ENCODE assay signal across 19 mouse cellular contexts in genomic region chr11:96200183-96200655, GRCm38 (mm10). TPM values are rescaled to one million over a fixed set of nuclear protein-coding genes. Genes with fewer than 3 reads are reported as not detected.
DNase-seq lines count a peak whose midpoint lies in the region; ATAC-seq and TF ChIP-seq lines count a peak whose summit lies in the region.
"Had no signal": no experiment of that assay in that cellular context is flagged by ENCODE, and none has a peak within 500 bp of the region (broad histone marks: within the 10 kb centered on the region; RNA-seq: fewer than 3 reads in every experiment).

No protein-coding gene starts in this region.

- no peak overlapping the region for H3K9ac ChIP-seq in kidney, embryonic 14.5 days (ENCODE audit: low read depth, low read length)
- 0 out of 2 replicates have a peak overlapping the region, but pooled peaks have one; percentile 22 for H3K9ac ChIP-seq in ES-E14 (ENCODE audit: insufficient read depth, low read depth, low read length, poor library complexity, severe bottlenecking)
- H3K9ac ChIP-seq in neural tube, embryonic 12.5 days, result no peak overlapping the region
- H3K9ac ChIP-seq: forebrain, embryonic 13.5 days; heart, embryonic 15.5 days; hindbrain, embryonic 13.5 days; midbrain, embryonic 13.5 days had no signal

- no peak for DNase-seq in kidney, adult 9 months
- DNase-seq in thymus, postnatal 25 days, result peak; percentile 6
- no peak for DNase-seq in thymus, adult 18-20 months
- DNase-seq in ES-E14 (ENCODE audit: low read depth, low spot score), result no peak
- DNase-seq in cerebellum, adult 11-12 months, result no peak
- DNase-seq: adrenal gland, postnatal 10 days; cerebellum, adult 9-10 months; kidney, adult 2 months; lung, adult 18-20 months; lung, postnatal 4 days had no signal

- in situ Hi-C loops in ES-E14 (cut with MboI; ENCODE audit: low sequenced_read_pairs in 2 of 2, unreplicated experiment in 2 of 2), result no loop called here

- no peaks in the 10 kb centered on the region for H3K36me3 ChIP-seq in kidney, embryonic 14.5 days (ENCODE audit: control insufficient read depth, insufficient read depth, low read length)
- H3K36me3 ChIP-seq in ES-E14 (ENCODE audit: control insufficient read depth, insufficient read depth, low read length, poor library complexity, severe bottlenecking), result no peaks in the 10 kb centered on the region
- no peaks in the 10 kb centered on the region for H3K36me3 ChIP-seq in neural tube, embryonic 12.5 days
- H3K36me3 ChIP-seq: heart, embryonic 15.5 days; hindbrain, embryonic 13.5 days; midbrain, embryonic 13.5 days had no signal

- H3K4me2 ChIP-seq in kidney, embryonic 14.5 days (replicated peaks; ENCODE audit: low read depth, low read length), result peak overlapping the region; percentile 8; the same call in 1 of the 2 replicates
- peak overlapping the region; percentile 34 for H3K4me2 ChIP-seq in neural tube, embryonic 12.5 days (replicated peaks)
- H3K4me2 ChIP-seq: forebrain, embryonic 13.5 days; heart, embryonic 15.5 days; hindbrain, embryonic 13.5 days; midbrain, embryonic 13.5 days had no signal

- no peak overlapping the region for H3K27ac ChIP-seq in kidney, embryonic 14.5 days (ENCODE audit: low read depth, low read length)
- H3K27ac ChIP-seq in ES-E14 (ENCODE audit: insufficient read depth, low read depth, low read length, poor library complexity, severe bottlenecking), result no peak overlapping the region
- no peak overlapping the region for H3K27ac ChIP-seq in neural tube, embryonic 12.5 days
- H3K27ac ChIP-seq: forebrain, embryonic 13.5 days; heart, embryonic 15.5 days; hindbrain, embryonic 13.5 days; midbrain, embryonic 13.5 days had no signal

- H3K27me3 ChIP-seq in kidney, embryonic 14.5 days (ENCODE audit: control insufficient read depth, insufficient read depth, low read length), result peaks cover 97% of the 10 kb centered on the region
- peaks cover 98% of the 10 kb centered on the region for H3K27me3 ChIP-seq in neural tube, embryonic 12.5 days (replicated peaks)

- H3K4me3 ChIP-seq in kidney, embryonic 14.5 days (ENCODE audit: low read length), result peak overlapping the region; percentile 4; the same call in 1 of the 2 replicates
- H3K4me3 ChIP-seq in ES-E14 (ENCODE audit: insufficient read depth in 1 of 2, low read depth in 1 of 2, low read length in 2 of 2, poor library complexity in 1 of 2, severe bottlenecking in 1 of 2), result peak overlapping the region; percentile 33 to 45
- peak overlapping the region; percentile 5; the same call in 1 of the 2 replicates for H3K4me3 ChIP-seq in neural tube, embryonic 12.5 days
- H3K4me3 ChIP-seq: forebrain, embryonic 13.5 days; heart, embryonic 15.5 days; hindbrain, embryonic 13.5 days; midbrain, embryonic 13.5 days had no signal

- no peaks in the 10 kb centered on the region for H3K4me1 ChIP-seq in kidney, embryonic 14.5 days (ENCODE audit: control insufficient read depth, insufficient read depth, low read length)
- H3K4me1 ChIP-seq in ES-E14 (ENCODE audit: control insufficient read depth in 2 of 2, insufficient read depth in 2 of 2, low read length in 2 of 2, poor library complexity in 1 of 2), result peaks cover 9 to 10% of the 10 kb centered on the region in 2 experiments; a peak in 3 of 4 replicates
- H3K4me1 ChIP-seq in neural tube, embryonic 12.5 days, result peaks cover 8% of the 10 kb centered on the region; the same call in 1 of the 2 replicates
- H3K4me1 ChIP-seq: forebrain, embryonic 13.5 days; hindbrain, embryonic 13.5 days; midbrain, embryonic 13.5 days had no signal

- WGBS in kidney, embryonic 14.5 days, result 1% methylated on average over 14 of the region's 14 CpGs
- WGBS in neural tube, embryonic 12.5 days, result 2% methylated on average over 14 of the region's 14 CpGs

- no peaks in the 10 kb centered on the region for H3K9me3 ChIP-seq in kidney, embryonic 14.5 days (ENCODE audit: control insufficient read depth, low read length)
- no peaks in the 10 kb centered on the region for H3K9me3 ChIP-seq in ES-E14 (ENCODE audit: control insufficient read depth, insufficient read depth, low read depth, low read length)
- H3K9me3 ChIP-seq in neural tube, embryonic 12.5 days, result no peaks in the 10 kb centered on the region
- H3K9me3 ChIP-seq: forebrain, embryonic 13.5 days; heart, embryonic 15.5 days; hindbrain, embryonic 13.5 days; midbrain, embryonic 13.5 days had no signal

- no peak for ATAC-seq in kidney, embryonic 14.5 days (ENCODE audit: low FRiP score, low TSS enrichment)
- no peak for ATAC-seq in neural tube, embryonic 12.5 days (ENCODE audit: low FRiP score, low read depth)
- ATAC-seq: forebrain, embryonic 13.5 days; midbrain, embryonic 13.5 days had no signal

TF ChIP-seq in ES-E14, 5 proteins besides CTCF, POLR2A, EP300 and RAD21:
- TF ChIP-seq CHD2 (IDR thresholded peaks at IDR 0.05; ENCODE audit: low read depth, low read length), result no peak
- TF ChIP-seq MAFK (IDR thresholded peaks at IDR 0.05; ENCODE audit: insufficient read depth, low read depth, low read length), result no peak
- no peak for TF ChIP-seq HCFC1 (IDR thresholded peaks at IDR 0.05; ENCODE audit: borderline replicate concordance, insufficient read depth, low read length)
TF ChIP-seq in ES-E14: peak in this region for 0.

RNA-seq across cellular contexts. Expression of gene Hoxb13, which starts 6.1 kb away (rescaled TPM):
- polyA plus RNA-seq in kidney, embryonic 14.5 days (2014; fragmentation: Nextera tagmentation; extraction: Ambion mirVana), result not detected in 2 replicates
- 0.48 and 1.4 TPM in 2 replicates for total RNA-seq in ES-E14 (2012; rRNA removed)
- 1.1 and 7.6 TPM in 2 replicates for polyA plus RNA-seq in neural tube, embryonic 12.5 days (2016; fragmentation: Nextera tagmentation; extraction: Ambion mirVana)
- total RNA-seq: granulocyte monocyte progenitor cell, adult 5-6 weeks; left cerebral cortex, adult 8-10 months had no signal
- polyA plus RNA-seq: forebrain, embryonic 13.5 days; heart, embryonic 15.5 days; hindbrain, embryonic 13.5 days; kidney, adult 2 months; limb, embryonic 14.5 days; midbrain, embryonic 13.5 days had no signal
